Mouse (Mus musculus): ENCODE results near the gene Ly6g5c.
"Not testable (repeated sequence)": the region's sequence is repeated elsewhere in the genome, so short reads cannot be mapped to it uniquely, and the experiment has no call there.

Gene Ly6g5c

DNA sequence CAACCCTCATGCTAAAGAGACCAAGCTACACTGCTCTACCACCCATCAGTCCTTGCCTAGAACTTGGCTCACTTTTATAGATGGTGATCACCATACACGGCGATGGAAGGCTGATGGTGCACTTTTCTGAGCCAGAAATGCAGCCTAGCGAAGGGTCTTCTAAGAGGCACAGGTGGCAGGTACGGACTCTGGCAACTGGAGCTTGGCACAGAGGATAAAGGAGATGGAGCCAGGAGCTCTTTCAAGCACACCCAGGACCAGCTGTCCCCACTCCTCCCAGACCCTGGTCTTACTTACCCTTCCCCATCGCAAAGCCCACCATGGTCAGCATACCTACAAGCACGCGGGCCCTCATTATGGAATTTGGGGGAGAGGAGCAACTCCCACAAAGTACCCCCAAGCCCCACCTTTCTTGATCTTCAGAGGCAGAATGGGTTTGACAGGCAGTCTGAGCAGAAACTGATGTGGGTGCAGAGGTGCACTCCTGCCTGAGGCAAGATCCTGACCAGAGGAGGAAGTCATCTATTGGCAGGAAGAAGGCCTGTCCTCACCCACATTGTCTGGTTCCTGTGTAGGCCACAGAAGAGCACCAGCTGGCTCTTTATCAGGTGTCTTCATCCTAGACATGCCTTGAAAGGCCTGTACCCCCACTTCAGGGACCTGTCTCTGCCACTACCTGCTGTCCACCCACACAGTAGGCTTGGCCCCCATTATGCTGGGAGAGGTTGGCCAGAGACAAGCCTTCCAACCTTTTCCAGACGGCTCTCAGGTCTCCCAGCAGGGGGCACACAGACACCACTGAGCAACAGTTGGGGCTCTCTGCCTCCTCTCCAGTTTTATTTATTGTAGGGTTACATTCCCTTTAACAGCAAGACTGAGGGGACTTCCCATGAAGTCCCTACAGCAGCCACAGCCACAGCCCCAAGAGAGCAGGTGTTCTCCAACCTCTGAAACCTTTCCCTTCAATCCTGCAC lies 7.3 kb downstream of the Ly6g5c start, which contains the start of gene Ly6g5b:
Gene Ly6g5b (minus strand): TSS at position 383 of the 974 bp plus-strand sequence.
- DNase-seq: no peak

DNA sequence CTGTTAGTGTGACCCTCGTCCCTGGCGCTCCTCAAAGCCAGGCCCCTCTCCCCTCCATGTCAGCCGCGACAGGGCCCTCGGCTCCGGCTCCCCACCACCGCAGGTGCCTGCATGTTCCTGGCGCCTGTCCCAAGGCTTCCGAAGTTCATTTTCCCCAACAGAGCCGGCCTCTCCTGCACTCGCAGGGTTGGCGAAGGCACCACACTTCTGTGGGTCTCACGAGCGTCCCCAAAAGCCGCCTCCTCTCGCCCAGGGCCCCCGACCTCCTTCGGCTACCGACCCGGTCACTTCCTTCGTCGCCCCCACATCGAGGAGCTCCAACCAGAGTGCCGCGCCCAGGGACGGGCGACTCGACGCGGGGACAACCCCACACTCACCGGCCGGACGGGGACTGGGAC lies 12.7 kb downstream of the Ly6g5c start:
- no peak for DNase-seq

DNA sequence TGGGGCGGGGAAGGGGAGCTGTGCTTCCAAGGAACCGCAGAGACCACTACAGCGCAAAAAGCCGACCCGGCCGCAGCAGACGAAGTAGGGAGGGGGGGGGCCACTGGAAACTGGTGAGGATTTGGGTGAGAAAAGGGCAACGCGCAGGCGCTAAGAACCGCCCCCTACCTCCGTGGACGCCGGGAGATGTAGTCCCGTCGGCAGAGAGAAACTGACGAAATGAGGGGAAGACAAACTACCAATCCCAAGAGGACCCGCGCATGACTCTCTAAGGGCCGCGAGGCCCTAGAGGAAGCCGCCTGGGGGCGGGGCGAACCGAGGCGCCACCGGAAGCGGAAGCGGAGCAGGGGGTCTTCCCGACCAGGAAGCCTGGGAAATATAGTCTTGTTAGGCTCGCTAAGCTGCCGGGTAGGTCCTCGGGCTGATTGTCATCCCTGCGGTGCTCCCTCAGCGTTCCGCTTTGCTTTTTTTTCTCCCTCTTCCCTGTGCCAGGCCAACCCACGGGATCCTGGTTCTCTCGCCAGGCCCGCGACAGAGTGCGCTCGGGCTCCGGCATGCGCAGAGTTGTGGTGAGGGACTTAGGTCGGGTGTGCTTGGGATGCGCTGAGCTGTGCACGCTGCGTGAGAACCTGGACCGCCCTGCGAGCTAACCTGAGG lies 13.2 kb downstream of the Ly6g5c start, which contains the start of gene Gpank1:
Gene Gpank1 (plus strand): TSS at position 313 of the 657 bp plus-strand sequence.
- peak; percentile 98 to 99 for DNase-seq

DNA sequence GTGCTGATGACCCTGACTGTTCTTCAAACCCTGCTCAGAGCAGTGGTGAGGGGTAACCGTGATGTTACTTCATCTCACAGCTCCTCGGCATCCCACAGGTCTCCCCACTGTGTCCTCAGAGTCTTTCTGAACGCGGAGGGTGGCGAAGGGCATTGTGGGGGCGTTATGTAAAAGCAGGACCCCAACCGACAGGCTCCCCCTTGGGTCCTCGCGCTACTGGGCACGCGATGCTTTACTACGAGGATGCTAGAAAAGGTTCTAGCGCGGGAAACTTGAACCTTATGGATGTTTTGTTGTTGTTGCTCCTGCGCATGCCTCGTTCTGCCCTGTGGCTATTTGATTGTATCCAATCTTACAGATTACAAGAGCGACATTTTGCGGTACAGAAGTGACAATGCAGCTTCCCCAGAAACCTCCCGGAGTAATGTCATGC lies 13.8 kb downstream of the Ly6g5c start, which contains the start of gene Csnk2b:
Gene Csnk2b (minus strand): TSS at position 183 of the 433 bp plus-strand sequence.
- DNase-seq: peak; percentile 19 to 23

DNA sequence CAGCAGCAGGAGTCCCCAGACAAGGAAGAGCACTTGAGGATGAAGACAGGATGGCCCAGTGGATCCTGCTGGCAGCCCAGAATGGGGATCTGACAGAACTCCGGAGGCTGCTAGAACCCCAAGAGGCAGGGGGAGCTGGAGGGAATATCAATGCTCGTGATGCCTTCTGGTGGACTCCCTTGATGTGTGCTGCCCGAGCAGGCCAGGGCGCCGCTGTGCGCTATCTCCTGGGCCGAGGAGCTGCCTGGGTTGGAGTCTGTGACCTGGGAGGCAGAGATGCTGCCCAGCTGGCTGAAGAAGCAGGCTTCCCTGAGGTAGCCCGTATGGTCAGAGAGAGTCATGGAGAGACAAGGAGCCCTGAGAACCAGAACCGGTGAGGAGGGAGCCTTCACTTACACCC lies 15.2 kb downstream of the Ly6g5c start:
- not testable (repeated sequence) for DNase-seq

DNA sequence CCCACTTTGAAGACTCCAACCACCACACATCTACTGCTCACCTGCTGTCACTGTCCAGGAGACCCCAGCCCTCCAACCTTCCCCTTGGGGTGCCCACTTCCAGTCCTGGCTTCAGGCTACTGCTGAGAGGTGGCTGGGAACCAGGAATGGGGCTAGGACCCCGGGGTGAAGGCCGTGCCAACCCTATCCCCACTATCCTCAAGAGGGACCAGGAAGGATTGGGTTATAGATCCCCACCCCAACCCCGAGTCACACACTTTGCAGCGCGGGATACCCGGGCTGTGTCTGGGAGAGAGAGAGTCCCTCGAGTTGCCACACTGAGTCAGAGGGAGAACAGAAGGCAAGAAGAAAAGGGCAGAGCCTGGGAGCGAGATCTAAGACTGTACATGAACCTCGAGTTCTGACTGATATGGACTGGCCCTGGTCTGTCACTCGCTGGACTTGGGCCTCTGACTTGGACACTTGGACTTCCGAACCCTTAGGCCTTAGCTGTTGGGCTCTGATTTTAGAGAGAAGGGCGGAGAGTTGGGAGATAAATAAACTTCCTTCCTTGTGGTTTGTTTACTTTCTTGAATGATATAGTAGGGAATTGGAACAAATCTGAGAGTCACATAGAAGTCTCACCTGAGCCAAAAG lies 16.3 kb downstream of the Ly6g5c start:
- DNase-seq: not testable (repeated sequence)

DNA sequence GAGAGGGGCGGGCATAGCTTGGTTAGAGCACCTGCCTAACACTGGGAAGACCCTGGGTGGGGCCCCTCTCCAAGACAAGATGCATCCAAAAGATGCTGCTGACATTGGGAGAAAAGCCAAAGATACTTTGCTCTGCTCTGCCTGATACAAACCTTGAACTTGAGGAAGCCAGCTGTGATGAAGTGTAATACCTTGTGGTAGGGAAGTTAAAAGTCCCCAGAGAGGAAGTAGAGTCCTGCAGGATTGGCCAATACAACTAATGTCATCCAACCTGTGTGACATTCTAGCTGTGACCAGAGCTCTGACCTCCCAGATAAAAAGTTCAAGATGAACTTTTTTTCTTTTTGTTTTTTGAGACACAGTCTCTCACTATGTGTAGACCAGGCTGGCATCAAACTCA lies 17.0 kb downstream of the Ly6g5c start:
- no peak for DNase-seq

DNA sequence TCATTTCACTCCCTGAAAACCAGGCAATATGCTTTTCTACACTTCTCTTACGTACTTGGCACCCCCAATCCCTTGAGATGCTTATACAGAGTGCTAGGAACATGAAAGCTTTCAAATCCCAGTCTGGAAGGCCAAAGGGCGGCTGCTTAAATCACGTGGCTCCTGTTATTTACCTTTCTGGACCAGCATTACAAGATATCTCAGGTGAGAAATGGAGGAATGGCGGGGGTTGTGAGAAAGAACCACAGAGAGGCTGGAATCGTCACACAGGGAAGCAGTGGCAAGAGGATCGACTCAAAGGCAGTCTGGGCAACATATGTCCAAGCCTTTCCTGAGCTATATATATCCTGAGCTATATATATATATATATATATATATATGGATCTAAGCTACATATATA lies 17.5 kb downstream of the Ly6g5c start:
- peak in 1 of 2 experiments; percentile 42 for DNase-seq

DNA sequence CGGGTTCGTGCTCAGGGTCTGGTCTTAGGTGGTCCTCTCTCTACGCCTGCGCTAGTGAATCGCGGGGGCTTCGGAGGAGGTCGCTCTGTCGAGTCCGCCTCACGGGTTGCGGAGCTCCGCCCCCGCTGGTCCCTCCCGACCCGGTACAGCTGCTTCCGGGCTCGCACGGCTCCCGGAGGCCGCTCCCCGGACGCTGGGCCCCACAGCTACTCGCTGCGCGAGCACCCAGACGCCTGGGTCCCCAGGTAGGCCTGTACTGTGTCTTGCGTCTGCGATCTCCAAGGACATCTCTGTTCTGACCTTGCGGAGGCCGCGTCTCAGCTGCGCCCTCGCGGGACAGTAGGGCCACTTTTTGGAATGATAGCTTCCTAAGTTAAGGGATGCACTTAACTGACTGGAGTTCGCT lies 18.1 kb downstream of the Ly6g5c start, which contains the start of gene D17H6S53E:
Gene D17H6S53E (plus strand): TSS at position 168 of the 406 bp plus-strand sequence.
- DNase-seq: peak; percentile 81 to 86

DNA sequence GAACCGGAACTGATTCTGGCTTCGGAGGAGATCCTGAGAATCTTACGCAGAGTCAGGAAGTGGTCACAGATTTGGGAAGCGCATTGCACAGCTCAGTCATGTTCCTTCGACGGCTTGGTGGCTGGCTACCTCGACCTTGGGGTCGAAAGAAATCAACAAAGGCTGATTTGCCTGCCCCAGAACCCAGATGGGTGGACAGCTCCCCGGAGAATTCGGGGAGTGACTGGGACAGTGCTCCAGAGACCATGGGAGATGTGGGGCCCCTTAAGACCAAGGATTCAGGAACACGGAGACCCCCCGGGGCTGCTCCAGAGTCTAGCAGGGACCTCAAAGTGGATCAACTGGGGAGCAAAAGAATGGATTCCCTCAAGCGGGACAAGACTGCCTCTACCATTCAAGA lies 18.9 kb downstream of the Ly6g5c start:
- no peak for DNase-seq

DNA sequence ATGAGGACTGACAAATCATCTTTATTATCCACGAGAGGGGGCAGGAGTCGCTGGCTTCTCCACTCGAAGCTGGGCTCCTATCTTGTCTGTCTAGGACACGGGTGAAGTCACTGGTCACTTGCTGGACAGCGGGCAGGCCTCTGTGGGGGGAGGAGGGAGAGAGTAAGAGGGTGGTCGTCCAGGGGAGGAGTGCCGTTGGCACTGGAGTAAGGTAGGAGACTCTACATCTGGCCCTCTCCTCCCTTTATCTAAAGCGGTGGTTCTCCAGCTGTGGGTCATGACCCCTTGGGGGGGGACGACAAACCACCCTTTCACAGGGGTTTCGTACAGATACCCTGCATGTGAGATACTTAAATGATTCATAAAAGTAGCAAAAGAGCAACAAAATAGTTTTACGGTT lies 20.9 kb downstream of the Ly6g5c start:
- no peak for DNase-seq

DNA sequence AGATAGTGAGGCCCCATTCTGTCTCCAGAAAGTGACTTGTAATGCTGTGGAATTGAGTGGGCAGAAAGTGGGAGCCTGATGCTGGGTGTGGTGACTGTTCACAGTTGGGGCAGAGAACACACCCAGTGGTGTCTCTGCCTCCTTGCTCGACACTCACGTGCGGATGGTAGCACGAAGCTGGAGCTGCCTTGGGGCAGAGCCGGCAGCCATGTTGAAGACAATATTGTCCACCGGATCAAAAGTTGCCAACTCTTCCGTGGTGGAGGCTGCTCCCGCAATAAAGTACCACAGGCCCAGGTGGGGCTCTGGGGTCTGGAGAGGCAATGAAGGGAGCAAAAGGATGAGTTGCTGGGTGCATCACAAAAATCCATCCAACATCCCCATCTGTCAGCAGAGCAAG lies 23.0 kb downstream of the Ly6g5c start:
- no peak for DNase-seq

DNA sequence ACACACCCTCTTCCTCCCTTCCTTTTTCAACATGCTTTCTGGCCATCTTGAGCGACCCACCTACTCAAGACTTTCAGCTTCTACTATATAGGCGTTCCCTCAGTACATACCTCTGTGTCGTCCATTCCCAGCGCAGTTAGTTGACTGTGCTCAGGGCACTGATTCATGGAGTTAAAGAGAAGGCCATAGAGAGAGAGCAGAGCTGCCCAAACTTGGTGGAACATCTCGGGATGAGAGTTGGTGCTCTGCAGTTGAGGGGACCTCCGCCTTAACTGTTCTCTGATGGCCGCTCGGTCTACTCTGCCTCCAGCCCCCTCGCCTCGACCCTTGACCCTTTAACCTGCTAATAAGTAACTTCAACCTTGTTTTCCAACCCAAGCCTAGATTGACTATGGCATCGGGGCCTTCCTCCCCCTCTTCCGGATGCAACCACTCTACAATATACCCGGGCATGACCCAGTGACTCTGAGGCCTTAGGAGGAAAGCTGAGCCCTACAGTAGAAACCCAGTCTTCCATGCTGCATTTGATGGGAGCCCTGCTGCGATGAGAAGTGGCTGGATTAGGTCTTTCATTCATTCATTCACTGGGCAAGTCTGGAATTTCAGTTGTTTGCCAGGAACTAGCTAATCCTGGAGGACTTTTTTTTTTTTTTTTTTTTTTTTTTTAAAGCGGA lies 23.6 kb downstream of the Ly6g5c start, which contains the start of gene Apom:
Gene Apom (minus strand): TSS at position 551 of the 674 bp plus-strand sequence.
- no peak for DNase-seq

DNA sequence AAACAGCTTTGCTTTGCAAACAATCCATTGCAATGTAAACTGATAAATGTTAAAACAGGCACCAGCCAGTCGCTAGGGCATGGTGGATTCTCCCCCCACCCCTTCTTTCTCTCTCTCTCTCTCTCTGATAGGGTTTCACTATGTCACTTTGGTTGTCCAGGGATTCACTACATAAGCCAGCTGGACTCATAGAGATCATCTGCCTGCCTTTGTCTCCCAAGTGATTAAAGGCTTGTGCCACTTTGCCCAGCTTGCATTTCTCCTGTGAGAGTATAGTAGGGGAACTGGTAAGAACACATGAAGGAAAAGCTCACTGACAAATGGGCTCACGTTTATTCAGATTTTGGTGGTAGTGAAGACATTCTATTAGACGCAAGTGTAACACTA lies 24.1 kb downstream of the Ly6g5c start:
- no peak for DNase-seq

DNA sequence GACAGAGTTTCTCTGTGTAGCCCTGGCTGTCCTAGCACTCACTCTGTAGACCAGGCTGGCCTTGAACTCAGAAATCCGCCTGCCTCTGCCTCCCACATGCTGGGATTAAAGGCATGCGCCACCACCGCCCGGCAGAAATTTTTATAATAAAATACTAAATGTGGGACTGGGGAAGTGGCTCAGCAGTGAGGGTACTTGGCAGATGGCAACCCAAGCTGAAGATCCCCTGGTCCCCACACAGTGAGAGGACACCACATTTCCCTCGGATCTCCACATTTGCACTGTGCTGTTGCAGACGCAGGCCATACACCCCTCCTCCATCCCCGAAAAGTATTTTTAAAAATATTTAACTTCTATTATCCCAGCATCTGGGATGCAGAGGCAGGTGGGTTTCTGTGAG lies 25.4 kb downstream of the Ly6g5c start:
- no peak for DNase-seq

DNA sequence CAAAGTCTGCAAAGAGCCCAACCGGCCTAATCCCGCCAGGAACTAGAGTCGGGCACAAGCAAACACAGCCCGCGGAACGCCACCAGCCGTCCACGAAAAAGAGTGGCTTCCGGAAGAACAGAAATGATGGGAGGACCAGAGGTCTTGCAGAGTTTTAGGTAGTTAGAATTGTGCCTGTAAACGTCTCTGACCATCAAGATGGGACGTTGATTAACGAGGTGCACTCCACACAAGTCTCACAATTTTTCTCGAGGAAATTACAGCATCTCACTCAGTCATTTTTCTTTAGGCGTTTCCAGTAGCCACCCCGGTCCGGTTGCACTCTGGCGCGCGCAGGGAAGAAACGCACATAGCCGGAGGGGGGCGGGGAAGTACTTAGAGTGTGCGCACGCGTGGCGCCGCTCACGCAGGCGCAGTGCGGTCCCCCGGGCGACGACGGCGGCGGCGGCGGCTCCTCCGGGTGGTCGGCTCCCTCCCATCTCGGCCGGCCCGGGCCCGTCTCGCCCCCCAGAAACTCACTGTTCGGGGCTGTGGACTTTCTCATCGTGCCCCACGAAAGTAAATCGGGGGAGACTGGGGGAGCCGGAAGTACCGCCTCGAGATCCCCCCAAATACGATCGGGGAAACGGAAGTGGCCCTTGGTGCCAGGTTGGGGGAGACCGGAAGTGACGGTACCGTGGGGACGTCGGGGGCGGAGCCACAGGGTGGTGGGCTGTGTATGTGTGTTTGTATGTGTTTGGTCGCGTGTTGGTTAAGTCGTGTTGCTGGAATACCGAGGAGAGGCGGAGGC lies 26.9 kb downstream of the Ly6g5c start, which contains the start of gene Bag6:
Gene Bag6 (plus strand): TSS at position 378 of the 790 bp plus-strand sequence.
- peak; percentile 91 to 93 for DNase-seq

DNA sequence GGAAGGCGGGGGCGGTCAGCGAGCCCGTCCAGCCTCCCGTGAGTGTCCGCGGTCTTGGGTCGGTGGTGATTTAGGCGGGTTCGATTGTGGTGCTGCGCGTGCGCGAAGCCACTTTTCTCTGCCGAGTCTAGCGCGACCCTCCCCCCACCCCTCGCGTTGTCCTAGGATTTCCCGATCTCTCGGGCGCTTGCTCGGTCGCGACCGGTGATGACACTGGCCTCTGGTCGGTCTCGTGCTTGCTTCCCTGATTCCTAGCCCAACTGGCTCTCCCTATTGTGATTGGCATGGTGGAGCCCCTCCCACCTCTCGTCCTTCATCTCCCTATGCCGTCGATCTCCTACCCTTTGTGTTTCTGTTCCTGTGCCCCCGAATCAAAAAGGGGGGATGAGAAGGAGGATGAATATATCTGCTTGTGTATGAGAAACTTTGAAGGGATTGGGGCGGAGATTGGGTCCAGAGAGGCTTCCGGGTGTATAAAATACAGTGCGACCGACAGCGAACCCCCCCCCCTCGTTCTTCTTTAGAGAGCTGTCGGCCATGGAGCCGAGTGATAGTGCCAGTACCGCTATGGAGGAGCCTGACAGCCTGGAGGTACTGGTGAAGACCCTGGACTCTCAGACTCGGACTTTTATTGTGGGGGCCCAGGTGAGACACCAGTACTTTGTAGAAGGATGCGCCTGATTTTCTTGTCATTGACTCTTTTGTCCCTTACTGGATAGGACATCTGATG lies 27.7 kb downstream of the Ly6g5c start:
- peak in 1 of 2 experiments; percentile 72 for DNase-seq

DNA sequence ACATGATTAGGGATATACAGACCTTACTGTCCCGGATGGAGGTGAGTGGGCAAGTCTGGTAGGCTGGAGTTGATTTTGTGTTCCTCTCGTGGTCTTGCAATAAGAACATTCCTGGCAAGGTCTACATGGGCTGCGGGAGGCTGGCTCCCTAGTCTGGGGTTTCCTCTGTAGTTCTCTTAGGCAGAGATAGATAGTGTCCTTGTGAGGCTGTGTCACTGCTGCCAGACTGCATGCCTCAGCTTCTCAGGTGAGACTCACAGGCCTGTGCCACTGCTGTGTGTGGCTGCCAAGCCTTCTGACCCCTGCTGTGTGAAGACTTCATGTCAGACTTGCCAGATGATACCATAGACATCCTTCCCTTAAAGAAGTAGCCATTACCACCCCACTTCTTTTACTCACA lies 31.2 kb downstream of the Ly6g5c start:
- no peak for DNase-seq

DNA sequence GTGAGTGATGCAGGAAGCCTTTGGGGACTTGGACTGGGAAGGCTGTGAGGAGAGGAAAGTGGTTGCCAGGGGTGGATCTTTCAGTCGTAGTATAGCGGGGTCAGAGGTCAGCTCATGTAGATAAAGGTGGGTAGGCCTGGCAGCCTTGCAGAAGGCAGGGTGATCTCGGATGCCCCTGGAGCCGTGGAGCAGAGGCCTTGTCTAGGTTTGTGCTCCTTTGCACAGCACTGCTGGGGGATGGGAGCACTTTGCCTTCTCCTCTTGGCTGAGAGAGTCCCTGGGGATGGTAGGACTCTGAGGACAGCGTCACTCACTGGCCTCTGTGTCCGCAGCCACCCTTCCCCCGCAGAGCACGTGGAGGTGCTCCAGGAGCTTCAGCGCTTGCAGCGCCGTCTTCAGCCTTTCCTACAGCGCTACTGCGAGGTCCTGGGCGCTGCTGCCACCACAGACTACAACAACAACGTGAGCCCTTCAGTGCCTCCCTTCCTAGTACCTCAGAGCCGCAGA lies 32.5 kb downstream of the Ly6g5c start:
- DNase-seq: no peak

DNA sequence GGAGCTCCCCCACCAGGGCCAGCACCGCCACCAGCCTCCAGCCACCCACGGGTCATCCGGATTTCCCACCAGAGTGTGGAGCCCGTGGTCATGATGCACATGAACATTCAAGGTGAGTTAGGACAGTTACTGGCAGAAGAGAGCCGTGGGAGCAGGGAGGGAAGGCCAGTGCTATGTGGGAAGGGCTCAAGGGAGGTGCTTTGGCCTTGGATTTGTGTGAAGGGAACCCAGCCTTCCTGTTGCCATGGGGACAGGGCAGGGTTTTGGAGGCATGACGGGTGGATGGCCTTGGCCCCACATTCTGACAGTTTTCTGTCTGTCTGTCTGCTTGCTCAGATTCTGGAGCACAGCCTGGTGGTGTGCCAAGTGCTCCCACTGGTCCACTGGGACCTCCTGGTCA lies 33.9 kb downstream of the Ly6g5c start:
- no peak for DNase-seq
